8 mouse cellular contexts compared by ENCODE assay signal in genomic region chr1:72536611-72537351, GRCm38 (mm10). TPM values are rescaled to one million over a fixed set of nuclear protein-coding genes. Genes with fewer than 3 reads are reported as not detected.
DNase-seq lines count a peak whose midpoint lies in the region; ATAC-seq and TF ChIP-seq lines count a peak whose summit lies in the region.

Gene March4 (minus strand): TSS chr1:72536930.

- TF ChIP-seq CTCF in gastrocnemius, adult 2 months (IDR thresholded peaks at IDR 0.05): no peak
- TF ChIP-seq CTCF in midbrain, postnatal 0 days (IDR thresholded peaks at IDR 0.05): no peak

- H3K9ac ChIP-seq in heart, embryonic 12.5 days: no peak within 1 kb of the TSS
- H3K9ac ChIP-seq in kidney, embryonic 15.5 days: no peak within 1 kb of the TSS
- H3K9ac ChIP-seq in midbrain, postnatal 0 days (replicated peaks; ENCODE audit: low read length, poor library complexity, severe bottlenecking): peak within 1 kb of the TSS; percentile 66

- peaks cover 16% of the 10 kb centered on the region for H3K4me1 ChIP-seq in heart, embryonic 12.5 days (replicated peaks)
- H3K4me1 ChIP-seq in kidney, embryonic 15.5 days: peaks cover 16% of the 10 kb centered on the region
- H3K4me1 ChIP-seq in midbrain, postnatal 0 days (ENCODE audit: insufficient read depth, low read length): peaks cover 5% of the 10 kb centered on the region; the same call in 1 of the 2 replicates

- 0 out of 2 replicates have a peak within 1 kb of the TSS, but pooled peaks have one; percentile 5 for H3K4me3 ChIP-seq in gastrocnemius, adult 2 months
- H3K4me3 ChIP-seq in heart, embryonic 12.5 days: peak within 1 kb of the TSS; percentile 42
- H3K4me3 ChIP-seq in kidney, embryonic 15.5 days (replicated peaks): peak within 1 kb of the TSS; percentile 37
- H3K4me3 ChIP-seq in midbrain, postnatal 0 days (ENCODE audit: low read depth, low read length): peak within 1 kb of the TSS; percentile 57

- intact Hi-C loops in gastrocnemius, adult 2 months (cut with DNase I): no loop called here

- peaks cover 62% of the 10 kb centered on the region for H3K27me3 ChIP-seq in heart, embryonic 12.5 days (replicated peaks)
- peaks cover 53% of the 10 kb centered on the region for H3K27me3 ChIP-seq in kidney, embryonic 15.5 days
- H3K27me3 ChIP-seq in midbrain, postnatal 0 days (ENCODE audit: insufficient read depth, low read length): no peaks in the 10 kb centered on the region

- peak within 1 kb of the TSS; percentile 73 for H3K4me2 ChIP-seq in heart, embryonic 12.5 days
- H3K4me2 ChIP-seq in kidney, embryonic 15.5 days: peak within 1 kb of the TSS; percentile 69
- H3K4me2 ChIP-seq in midbrain, postnatal 0 days (ENCODE audit: low read depth, low read length, poor library complexity, severe bottlenecking): peak within 1 kb of the TSS; percentile 89

- H3K9me3 ChIP-seq in heart, embryonic 12.5 days (replicated peaks): no peaks in the 10 kb centered on the region
- H3K9me3 ChIP-seq in kidney, embryonic 15.5 days (replicated peaks): no peaks in the 10 kb centered on the region
- no peaks in the 10 kb centered on the region for H3K9me3 ChIP-seq in midbrain, postnatal 0 days (ENCODE audit: low read length)

- WGBS in heart, embryonic 12.5 days: under 1% methylated on average over 41 of the region's 41 CpGs
- under 1% methylated on average over 40 of the region's 41 CpGs for WGBS in kidney, embryonic 15.5 days
- WGBS in midbrain, postnatal 0 days: under 1% methylated on average over 37 of the region's 41 CpGs

- H3K27ac ChIP-seq in gastrocnemius, adult 2 months: no peak within 1 kb of the TSS
- no peak within 1 kb of the TSS for H3K27ac ChIP-seq in heart, embryonic 12.5 days (ENCODE audit: poor library complexity, severe bottlenecking)
- no peak within 1 kb of the TSS for H3K27ac ChIP-seq in kidney, embryonic 15.5 days
- H3K27ac ChIP-seq in midbrain, postnatal 0 days (ENCODE audit: low read depth, low read length): peak within 1 kb of the TSS; percentile 80

- DNase-seq in gastrocnemius, adult 2 months: peak; percentile 59
- no peak for DNase-seq in gastrocnemius, adult 8-10 months (ENCODE audit: low spot score in 2 of 2)
- DNase-seq in embryo, embryonic 11 days: peak; percentile 84
- DNase-seq in liver: peak; percentile 59
- DNase-seq in midbrain, postnatal 0 days (ENCODE audit: low spot score): peak; percentile 74
- DNase-seq in testis, postnatal 10 days (ENCODE audit: low spot score): peak; percentile 89

- no peaks in the 10 kb centered on the region for H3K36me3 ChIP-seq in heart, embryonic 12.5 days
- no peaks in the 10 kb centered on the region for H3K36me3 ChIP-seq in kidney, embryonic 15.5 days
- no peaks in the 10 kb centered on the region for H3K36me3 ChIP-seq in midbrain, postnatal 0 days (ENCODE audit: insufficient read depth, low read length)

- peak; percentile 68 for ATAC-seq in heart, embryonic 12.5 days (ENCODE audit: insufficient number of reproducible peaks, low FRiP score)
- peak; percentile 86 for ATAC-seq in kidney, embryonic 15.5 days (replicated peaks; ENCODE audit: low FRiP score)
- peak; percentile 80 for ATAC-seq in midbrain, postnatal 0 days (ENCODE audit: low FRiP score)

RNA-seq across cellular contexts. Expression of gene March4, which starts in this region (rescaled TPM):
- under 1 TPM; 0.26 to 0.73 TPM for total RNA-seq in gastrocnemius, adult 2 months (2021)
- under 1 TPM; 0.20 to 0.36 (median 0.26) TPM for total RNA-seq in gastrocnemius, adult 8-10 months (2022)
- polyA plus RNA-seq in heart, embryonic 12.5 days (2016; fragmentation: Nextera tagmentation; extraction: Ambion mirVana): not detected in 2 replicates
- 0.05 TPM in 1 of 2 replicates, not detected in the other for polyA plus RNA-seq in kidney, embryonic 15.5 days (2015; fragmentation: Nextera tagmentation; extraction: Ambion mirVana)
- 35.0 and 36.4 TPM in 2 replicates for total RNA-seq in midbrain, postnatal 0 days (2014; rRNA removed)
- polyA plus RNA-seq in midbrain, postnatal 0 days (2015; fragmentation: Nextera tagmentation; extraction: Ambion mirVana): 6.3 and 8.0 TPM in 2 replicates

Comparison
In these comparisons a context has a peak if more than half of its experiments do, and no peak if none do; other contexts are left out.
1. RNA of gene March4 (total RNA-seq): 35.0 to 36.4 TPM in midbrain, postnatal 0 days; 0.26 to 0.73 TPM in gastrocnemius, adult 2 months and 0.20 to 0.36 TPM in gastrocnemius, adult 8-10 months; every median in the first group is over 10 times any median in the second.
2. Peak in DNase-seq and H3K4me3 ChIP-seq in gastrocnemius, adult 2 months; RNA of the gene not detected or under 1 TPM.
3. Peak in ATAC-seq, H3K4me3 ChIP-seq and H3K4me2 ChIP-seq in heart, embryonic 12.5 days; RNA of the gene not detected or under 1 TPM.
4. Peak in ATAC-seq, H3K4me3 ChIP-seq and H3K4me2 ChIP-seq in kidney, embryonic 15.5 days; RNA of the gene not detected or under 1 TPM.
5. DNase-seq: peak in embryo, embryonic 11 days (single experiment), liver (single experiment), midbrain, postnatal 0 days (single experiment) and testis, postnatal 10 days (single experiment); none in gastrocnemius, adult 8-10 months (0 of 2).
6. H3K4me3 ChIP-seq: peak in every context shown above with its lines; median percentile 57 in midbrain, postnatal 0 days; 42 in heart, embryonic 12.5 days; 37 in kidney, embryonic 15.5 days; 5 in gastrocnemius, adult 2 months.
7. Peak in every context shown above with its lines, with median percentiles within 50 percentile points of each other: ATAC-seq and H3K4me2 ChIP-seq.